ENCODE assay signal across 9 mouse cellular contexts in genomic region chrX:143066320-143067114, GRCm38 (mm10). TPM values are rescaled to one million over a fixed set of nuclear protein-coding genes. Genes with fewer than 3 reads are reported as not detected.
DNase-seq lines count a peak whose midpoint lies in the region; ATAC-seq lines count a peak whose summit lies in the region.
"Had no signal": no experiment of that assay in that cellular context is flagged by ENCODE, and none has a peak within 500 bp of the region (broad histone marks: within the 10 kb centered on the region; RNA-seq: fewer than 3 reads in every experiment).

No protein-coding gene starts in this region.

- H3K27ac ChIP-seq in embryonic facial prominence, embryonic 11.5 days (replicated peaks; ENCODE audit: low read depth, low read length): no peak overlapping the region
- H3K27ac ChIP-seq in embryonic facial prominence, embryonic 10.5 days (replicated peaks): no peak overlapping the region
- H3K27ac ChIP-seq in lung, embryonic 16.5 days (ENCODE audit: low read length): peak overlapping the region; percentile 61; the same call in 1 of the 2 replicates
- H3K27ac ChIP-seq in embryonic facial prominence, embryonic 14.5 days (replicated peaks; ENCODE audit: low read depth, low read length): no peak overlapping the region; the same call in 1 of the 2 replicates

- no peak overlapping the region for H3K4me3 ChIP-seq in embryonic facial prominence, embryonic 11.5 days (ENCODE audit: low read depth, low read length)
- no peak overlapping the region for H3K4me3 ChIP-seq in embryonic facial prominence, embryonic 10.5 days
- H3K4me3 ChIP-seq in lung, embryonic 16.5 days (ENCODE audit: low read length): no peak overlapping the region
- H3K4me3 ChIP-seq in embryonic facial prominence, embryonic 14.5 days (ENCODE audit: low read depth, low read length): no peak overlapping the region

- DNase-seq in embryonic facial prominence, embryonic 11.5 days (ENCODE audit: low spot score): peak; percentile 17
- DNase-seq in embryonic facial prominence, embryonic 10.5 days (ENCODE audit: low spot score): no peak
- no peak for DNase-seq in lung, postnatal 25 days (ENCODE audit: low spot score)
- DNase-seq in embryonic facial prominence, embryonic 14.5 days (ENCODE audit: low spot score): peak; percentile 33
- peak; percentile 9 for DNase-seq in lung, postnatal 14 days
- DNase-seq in right cerebral cortex, postnatal 4 days: no peak
- DNase-seq in thymus, postnatal 36 days: no peak
- DNase-seq: B cell, adult 2 months had no signal

- WGBS in embryonic facial prominence, embryonic 11.5 days: 48% methylated on average over 17 of the region's 17 CpGs
- 48% methylated on average over 17 of the region's 17 CpGs for WGBS in embryonic facial prominence, embryonic 10.5 days
- WGBS in lung, embryonic 16.5 days: 40% methylated on average over 17 of the region's 17 CpGs
- WGBS in embryonic facial prominence, embryonic 14.5 days: 43% methylated on average over 17 of the region's 17 CpGs

- no peaks in the 10 kb centered on the region for H3K36me3 ChIP-seq in embryonic facial prominence, embryonic 11.5 days (replicated peaks; ENCODE audit: control insufficient read depth, insufficient read depth, low read depth, low read length)
- no peaks in the 10 kb centered on the region for H3K36me3 ChIP-seq in embryonic facial prominence, embryonic 10.5 days (replicated peaks)
- no peaks in the 10 kb centered on the region for H3K36me3 ChIP-seq in lung, embryonic 16.5 days (ENCODE audit: control insufficient read depth, insufficient read depth, low read length)
- H3K36me3 ChIP-seq in embryonic facial prominence, embryonic 14.5 days (ENCODE audit: control insufficient read depth, insufficient read depth, low read length): no peaks in the 10 kb centered on the region

- H3K9me3 ChIP-seq in embryonic facial prominence, embryonic 11.5 days (replicated peaks; ENCODE audit: control insufficient read depth, low read length): no peaks in the 10 kb centered on the region
- H3K9me3 ChIP-seq in embryonic facial prominence, embryonic 10.5 days: no peaks in the 10 kb centered on the region
- no peaks in the 10 kb centered on the region for H3K9me3 ChIP-seq in lung, embryonic 16.5 days (ENCODE audit: control insufficient read depth, low read length)
- H3K9me3 ChIP-seq in embryonic facial prominence, embryonic 14.5 days (ENCODE audit: control insufficient read depth, low read length): no peaks in the 10 kb centered on the region

- no peaks in the 10 kb centered on the region for H3K4me1 ChIP-seq in embryonic facial prominence, embryonic 11.5 days (ENCODE audit: control insufficient read depth, insufficient read depth, low read length)
- H3K4me1 ChIP-seq in embryonic facial prominence, embryonic 10.5 days: peaks cover 18% of the 10 kb centered on the region
- 0 out of 2 replicates have a peak, but pooled peaks cover 3% of the 10 kb centered on the region for H3K4me1 ChIP-seq in lung, embryonic 16.5 days (replicated peaks; ENCODE audit: control insufficient read depth, insufficient read depth, low read length)
- peaks cover 8% of the 10 kb centered on the region; the same call in 1 of the 2 replicates for H3K4me1 ChIP-seq in embryonic facial prominence, embryonic 14.5 days (ENCODE audit: control insufficient read depth, insufficient read depth, low read length)

- H3K4me2 ChIP-seq in embryonic facial prominence, embryonic 11.5 days (ENCODE audit: low read depth, low read length): no peak overlapping the region
- H3K4me2 ChIP-seq in lung, embryonic 16.5 days (ENCODE audit: low read depth, low read length): no peak overlapping the region
- 0 out of 2 replicates have a peak overlapping the region, but pooled peaks have one; percentile 7 for H3K4me2 ChIP-seq in embryonic facial prominence, embryonic 14.5 days (ENCODE audit: low read depth, low read length)

- no peak overlapping the region for H3K9ac ChIP-seq in embryonic facial prominence, embryonic 11.5 days (replicated peaks; ENCODE audit: low read length)
- no peak overlapping the region for H3K9ac ChIP-seq in lung, embryonic 16.5 days (ENCODE audit: low read length)
- H3K9ac ChIP-seq in embryonic facial prominence, embryonic 14.5 days (ENCODE audit: low read depth, low read length): no peak overlapping the region

- ATAC-seq in embryonic facial prominence, embryonic 11.5 days (replicated peaks; ENCODE audit: insufficient number of reproducible peaks, low FRiP score, low TSS enrichment, low read depth): 0 out of 2 replicates have a peak, but pooled peaks have one; percentile 35
- peak; percentile 81 for ATAC-seq in lung, embryonic 16.5 days (ENCODE audit: low read depth)
- ATAC-seq in embryonic facial prominence, embryonic 14.5 days (ENCODE audit: low read depth): no peak

- H3K27me3 ChIP-seq in embryonic facial prominence, embryonic 11.5 days (ENCODE audit: control insufficient read depth, insufficient read depth, low read length): no peaks in the 10 kb centered on the region
- peaks cover 96% of the 10 kb centered on the region for H3K27me3 ChIP-seq in embryonic facial prominence, embryonic 10.5 days (replicated peaks; ENCODE audit: low read depth, poor library complexity, severe bottlenecking)
- H3K27me3 ChIP-seq in lung, embryonic 16.5 days (ENCODE audit: control insufficient read depth, insufficient read depth, low read depth, low read length): no peaks in the 10 kb centered on the region
- peaks cover 7% of the 10 kb centered on the region; the same call in 1 of the 2 replicates for H3K27me3 ChIP-seq in embryonic facial prominence, embryonic 14.5 days (replicated peaks; ENCODE audit: control insufficient read depth, insufficient read depth, low read length)

RNA-seq across cellular contexts. Expression of gene Rtl9, which starts 32.9 kb away (rescaled TPM):
- polyA plus RNA-seq in embryonic facial prominence, embryonic 11.5 days (2014; fragmentation: Nextera tagmentation; extraction: Ambion mirVana): 0.32 and 0.34 TPM in 2 replicates
- polyA plus RNA-seq in embryonic facial prominence, embryonic 10.5 days (2016; fragmentation: Nextera tagmentation; extraction: Ambion mirVana): 0.18 and 0.27 TPM in 2 replicates
- polyA plus RNA-seq in lung, embryonic 16.5 days (2015; fragmentation: Nextera tagmentation; extraction: Ambion mirVana): 0.21 and 0.34 TPM in 2 replicates
- 2.0 and 2.4 TPM in 2 replicates for polyA plus RNA-seq in embryonic facial prominence, embryonic 14.5 days (2014; fragmentation: Nextera tagmentation; extraction: Ambion mirVana)

Comparison
In these comparisons a context has a peak if more than half of its experiments do, and no peak if none do; other contexts are left out.
1. DNase-seq: peak in embryonic facial prominence, embryonic 11.5 days (single experiment), embryonic facial prominence, embryonic 14.5 days (single experiment) and lung, postnatal 14 days (single experiment); none in embryonic facial prominence, embryonic 10.5 days (single experiment), lung, postnatal 25 days (single experiment), right cerebral cortex, postnatal 4 days (single experiment) and thymus, postnatal 36 days (0 of 2).